Mouse (Mus musculus): ENCODE data around the gene Mad2l2.

The Mad2l2 gene

DNA sequence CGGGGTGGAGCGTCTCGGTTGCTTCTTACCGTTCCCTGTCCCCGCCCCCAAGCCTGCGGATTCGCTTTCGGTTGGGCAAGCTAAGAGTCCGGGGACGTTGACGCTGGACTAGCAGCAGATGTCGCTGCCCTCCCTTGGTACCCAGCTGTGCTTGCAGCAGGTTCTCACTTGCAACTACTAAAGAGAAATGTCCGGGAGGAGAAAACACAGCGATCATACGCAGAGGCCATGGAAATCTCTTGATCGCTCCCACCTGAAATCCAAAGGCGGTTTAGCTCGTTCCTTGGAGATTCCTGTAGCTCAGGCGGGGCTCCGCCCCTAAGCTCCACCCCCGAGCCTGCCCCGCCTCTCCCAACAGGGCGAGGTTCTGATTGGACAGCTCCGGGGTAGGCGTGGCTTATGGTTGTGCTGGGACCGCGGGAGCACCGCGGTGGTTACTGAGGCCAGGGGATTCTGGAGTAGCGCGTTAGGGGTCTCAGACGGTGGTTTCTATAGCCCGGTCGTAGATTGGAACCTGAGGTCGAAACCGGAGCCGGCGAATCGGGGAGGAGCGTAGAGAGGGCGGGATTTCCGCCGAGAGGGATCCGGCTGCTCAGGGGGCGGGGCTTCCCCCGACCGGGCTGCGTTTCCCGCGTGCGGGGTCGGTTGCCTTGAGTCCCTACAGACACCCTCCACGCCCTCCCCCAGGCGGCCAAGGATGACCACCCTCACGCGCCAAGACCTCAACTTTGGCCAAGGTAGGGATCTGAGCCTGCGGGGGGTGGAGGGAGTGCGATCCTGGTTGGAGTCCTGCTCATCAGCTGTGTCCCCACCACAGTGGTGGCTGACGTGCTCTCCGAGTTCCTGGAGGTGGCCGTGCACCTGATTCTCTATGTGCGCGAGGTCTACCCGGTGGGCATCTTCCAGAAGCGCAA is 10.2 kb downstream of the Mad2l2 start:
- ATAC-seq (ENCODE audit: low TSS enrichment): peak; percentile 91

GRCm38 (mm10) chr4:148143721-148144120 is 13.5 kb downstream of the Mad2l2 start:
- ATAC-seq (ENCODE audit: low TSS enrichment): no peak

- ATAC-seq (ENCODE audit: low TSS enrichment): no peak
These were observed 17.5 kb downstream of the Mad2l2 start for GRCm38 (mm10) chr4:148147714-148148113.

- no peak for ATAC-seq (ENCODE audit: low TSS enrichment)
These were observed 19.4 kb downstream of the Mad2l2 start for GRCm38 (mm10) chr4:148149540-148149939.

GRCm38 (mm10) chr4:148150242-148150641 is 20.1 kb downstream of the Mad2l2 start:
- no peak for ATAC-seq (ENCODE audit: low TSS enrichment)

DNA sequence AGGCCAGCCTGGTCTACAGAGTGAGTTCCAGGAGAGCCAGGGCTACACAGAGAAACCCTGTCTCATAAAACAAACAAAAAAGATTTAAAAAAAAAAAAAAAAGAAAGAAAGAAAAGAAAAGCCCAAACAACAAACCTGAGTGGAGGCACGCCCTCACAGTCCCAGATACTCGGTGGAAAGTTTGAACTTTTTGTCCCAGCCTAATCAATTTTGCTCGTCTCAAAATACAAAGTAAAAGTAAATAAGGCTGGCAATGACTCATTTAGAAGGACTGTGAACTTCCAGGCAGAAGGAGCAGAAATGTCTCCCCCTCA is 20.7 kb downstream of the Mad2l2 start:
- no peak for ATAC-seq (ENCODE audit: low TSS enrichment)

GRCm38 (mm10) chr4:148151267-148152168 is 21.3 kb downstream of the Mad2l2 start, which contains the start of gene Fbxo6:
Gene Fbxo6 (minus strand): TSS chr4:148152140.
- ATAC-seq (ENCODE audit: low TSS enrichment): peak; percentile 90

- ATAC-seq (ENCODE audit: low TSS enrichment): no peak
These were observed 22.4 kb downstream of the Mad2l2 start for GRCm38 (mm10) chr4:148152547-148152946.

DNA sequence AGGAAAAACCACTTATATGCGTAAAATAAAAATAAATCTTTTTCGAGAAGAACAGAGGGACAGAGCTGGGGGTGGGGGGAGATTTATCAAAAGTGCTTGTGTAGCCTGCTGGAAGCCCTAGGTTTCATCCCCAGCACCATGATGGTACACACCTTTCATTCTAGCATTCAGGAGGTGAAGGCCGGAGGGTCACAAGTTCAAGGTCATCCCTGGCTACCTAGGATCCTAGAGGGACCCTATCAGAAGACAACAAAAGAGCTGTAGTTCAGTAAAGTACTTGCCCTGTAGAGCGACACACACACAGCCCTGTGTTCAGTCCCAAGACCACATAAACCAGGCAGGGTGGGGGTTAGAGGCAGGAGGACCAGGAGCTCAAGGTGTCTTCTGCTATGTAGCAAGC is 23.8 kb downstream of the Mad2l2 start:
- ATAC-seq (ENCODE audit: low TSS enrichment): no peak

- ATAC-seq (ENCODE audit: low TSS enrichment): no peak
These were observed 24.8 kb downstream of the Mad2l2 start for GRCm38 (mm10) chr4:148154982-148155381.

DNA sequence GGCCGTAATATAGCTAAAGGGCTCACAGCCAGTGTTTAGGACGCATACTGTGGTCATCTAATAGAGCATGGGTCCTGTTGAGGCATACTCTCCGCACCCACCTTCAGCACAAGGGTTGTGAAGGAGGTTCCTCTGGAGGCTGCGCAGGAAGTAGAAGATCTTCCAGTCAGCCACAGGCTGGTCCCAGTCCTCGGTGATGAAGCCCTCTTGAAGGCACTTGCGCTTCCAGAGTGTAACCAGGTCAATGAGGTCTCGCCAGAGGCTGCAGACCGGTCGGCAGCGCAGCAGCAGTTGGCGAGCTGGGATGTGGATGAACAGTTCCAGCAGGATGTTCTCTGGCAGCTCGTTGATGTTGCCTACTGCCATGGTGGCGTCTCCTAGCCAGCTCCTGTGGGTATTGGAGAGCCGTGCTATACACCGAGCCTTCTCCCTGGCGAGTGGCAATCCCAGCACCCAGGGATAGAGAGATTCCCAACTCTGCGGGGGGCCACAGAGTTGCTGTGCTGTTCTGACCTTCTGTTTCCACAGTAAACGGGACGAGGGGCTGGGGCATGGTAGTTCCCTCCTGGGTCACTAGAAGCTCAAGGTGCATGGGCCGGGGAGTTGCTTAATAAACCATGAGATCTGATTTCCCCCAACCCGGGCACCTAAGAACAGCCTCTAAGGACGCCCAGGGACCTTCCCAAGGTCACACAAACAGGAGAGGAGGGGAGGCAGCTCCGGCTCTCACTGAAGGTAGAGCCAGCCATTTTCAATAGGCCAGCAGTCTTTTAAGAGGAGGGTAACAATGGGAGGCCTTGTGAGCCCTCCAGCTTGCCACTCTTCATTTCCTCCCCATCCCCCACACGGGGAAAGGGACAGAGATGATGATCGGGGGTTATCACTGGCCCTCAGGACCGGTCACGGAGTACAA is 28.5 kb downstream of the Mad2l2 start:
- ATAC-seq (ENCODE audit: low TSS enrichment): no peak

DNA sequence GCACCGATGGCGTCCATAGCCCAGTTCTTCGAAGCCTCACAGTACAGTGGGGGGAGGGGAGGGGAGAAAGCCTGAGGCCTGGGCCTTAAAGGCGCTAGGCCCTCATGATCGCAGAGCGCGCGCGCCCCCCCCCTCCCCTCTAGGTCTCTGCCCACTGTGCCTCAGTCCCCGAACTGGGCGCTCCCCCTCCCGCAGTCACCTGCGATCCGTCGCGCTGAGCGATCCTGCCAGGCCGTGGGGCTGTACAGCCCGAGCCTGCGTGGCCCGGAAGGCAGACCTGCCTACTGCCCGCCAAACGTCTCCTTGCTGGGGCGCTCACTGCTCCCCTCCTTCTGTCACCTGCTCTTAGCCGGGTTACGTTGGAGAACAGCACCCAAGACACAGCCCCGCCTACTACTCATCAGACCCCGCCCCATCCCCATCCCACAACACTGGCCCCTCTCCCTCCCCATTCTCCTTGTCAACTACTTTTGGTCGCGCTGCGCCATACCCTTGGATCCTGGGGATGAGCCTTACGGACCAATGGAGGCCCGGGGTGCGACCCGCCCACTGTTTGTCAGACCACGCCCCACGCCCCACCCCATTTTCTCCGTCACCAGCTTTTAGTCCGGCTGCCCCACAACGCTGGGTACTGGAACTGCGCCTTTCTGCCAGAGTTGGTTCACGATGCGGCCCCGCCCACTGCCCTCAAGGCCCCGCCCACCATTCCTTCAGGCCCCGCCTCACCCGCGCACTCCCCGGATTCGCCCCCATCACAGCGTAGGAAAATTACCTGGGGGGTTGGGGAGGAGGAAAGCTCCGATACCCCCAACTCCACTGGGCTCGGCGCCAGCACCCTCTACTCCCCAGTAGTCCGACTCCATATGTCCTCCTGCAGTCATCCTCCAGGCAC is 29.6 kb downstream of the Mad2l2 start:
- peak; percentile 65 for ATAC-seq (ENCODE audit: low TSS enrichment)

DNA sequence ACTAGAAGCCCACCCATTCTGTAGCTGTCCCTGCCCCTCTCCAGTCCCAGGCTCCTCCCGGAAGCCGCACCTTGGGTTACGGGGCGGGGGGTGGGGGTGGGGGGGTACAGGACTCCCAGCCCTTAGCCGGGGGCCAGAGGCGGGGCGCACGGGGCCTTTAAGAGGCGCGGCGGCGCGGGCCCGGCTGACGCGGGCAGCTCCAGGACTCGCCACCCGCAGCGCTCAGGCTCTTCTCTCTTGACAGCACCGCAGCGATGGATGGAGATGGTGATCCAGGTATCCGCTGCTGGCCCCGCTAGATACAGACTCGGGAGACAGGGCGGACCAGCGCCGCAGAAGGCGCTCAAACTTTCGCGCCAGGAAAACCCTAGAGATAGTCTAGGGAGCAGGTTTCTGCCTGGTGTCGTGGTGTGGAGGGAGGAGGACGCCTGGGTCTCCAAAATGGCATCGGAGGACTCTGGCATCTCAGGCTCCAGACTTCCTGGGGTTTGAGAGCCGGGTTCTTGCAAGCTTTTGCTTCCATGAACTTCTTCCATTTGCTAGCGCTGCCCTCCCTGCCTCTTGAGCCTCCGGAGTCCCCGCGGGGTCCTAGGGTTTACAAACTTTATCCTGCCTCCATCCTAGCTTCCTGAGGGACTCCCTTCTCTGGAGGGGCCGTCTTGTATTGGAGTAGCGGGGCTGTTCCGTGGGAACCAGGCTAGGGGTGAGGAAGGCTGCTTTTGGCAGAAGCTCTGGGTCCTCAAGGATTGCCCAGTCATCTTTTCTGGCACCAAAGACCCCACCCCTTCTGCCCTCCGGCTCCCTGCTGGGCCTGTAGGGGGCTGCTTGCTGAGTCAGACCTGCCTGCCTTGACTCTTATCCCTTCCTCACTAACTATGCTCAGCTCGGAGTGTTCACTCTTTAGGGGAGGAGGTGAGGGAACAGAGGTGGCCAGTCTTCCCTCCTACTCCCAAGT is 30.5 kb downstream of the Mad2l2 start, which contains the start of the genes Fbxo44 and Fbxo2:
TSS of gene Fbxo44 (minus strand) at position 47 of the 955 bp plus-strand sequence.
TSS of gene Fbxo2 (plus strand) at position 186 of the 955 bp plus-strand sequence.
- ATAC-seq (ENCODE audit: low TSS enrichment): peak; percentile 36

DNA sequence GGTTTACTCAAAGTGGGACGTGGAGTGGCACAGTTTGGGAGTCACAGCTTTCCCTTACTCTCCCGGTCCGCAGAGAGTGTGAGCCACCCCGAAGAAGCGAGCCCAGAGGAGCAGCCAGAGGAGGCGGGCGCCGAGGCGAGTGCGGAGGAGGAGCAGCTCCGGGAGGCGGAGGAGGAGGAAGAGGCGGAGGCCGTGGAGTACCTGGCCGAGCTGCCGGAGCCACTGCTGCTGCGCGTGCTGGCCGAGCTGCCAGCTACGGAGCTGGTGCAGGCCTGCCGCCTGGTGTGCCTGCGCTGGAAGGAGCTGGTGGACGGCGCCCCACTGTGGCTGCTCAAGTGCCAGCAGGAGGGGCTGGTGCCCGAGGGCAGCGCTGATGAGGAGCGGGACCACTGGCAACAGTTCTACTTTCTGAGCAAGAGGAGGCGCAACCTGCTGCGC is 33.8 kb downstream of the Mad2l2 start:
- peak; percentile 38 for ATAC-seq (ENCODE audit: low TSS enrichment)

GRCm38 (mm10) chr4:148164461-148164860 is 34.3 kb downstream of the Mad2l2 start:
- ATAC-seq (ENCODE audit: low TSS enrichment): no peak

- no peak for ATAC-seq (ENCODE audit: low TSS enrichment)
These were observed 35.4 kb downstream of the Mad2l2 start for GRCm38 (mm10) chr4:148165551-148165950.

DNA sequence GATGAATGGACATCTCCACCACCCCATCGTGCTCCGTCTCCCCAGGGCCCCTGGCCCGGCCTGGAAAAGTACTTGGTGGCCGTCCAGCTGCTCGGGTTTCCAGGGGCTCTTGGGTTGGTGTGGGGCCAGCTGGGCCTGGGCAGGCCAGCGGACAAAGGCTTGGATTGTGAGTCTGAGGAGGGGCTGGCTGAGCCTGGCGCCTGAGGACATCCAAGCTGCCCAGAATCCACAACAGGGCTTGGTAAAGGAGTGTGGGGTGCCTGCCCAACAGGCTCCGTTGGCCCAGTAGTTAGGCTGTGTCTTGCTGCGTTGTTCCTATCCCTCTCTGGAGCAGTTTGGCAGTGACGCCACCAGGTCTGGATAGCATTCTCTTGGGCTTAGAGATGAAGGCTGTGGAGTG is 36.2 kb downstream of the Mad2l2 start:
- ATAC-seq (ENCODE audit: low TSS enrichment): peak; percentile 54

DNA sequence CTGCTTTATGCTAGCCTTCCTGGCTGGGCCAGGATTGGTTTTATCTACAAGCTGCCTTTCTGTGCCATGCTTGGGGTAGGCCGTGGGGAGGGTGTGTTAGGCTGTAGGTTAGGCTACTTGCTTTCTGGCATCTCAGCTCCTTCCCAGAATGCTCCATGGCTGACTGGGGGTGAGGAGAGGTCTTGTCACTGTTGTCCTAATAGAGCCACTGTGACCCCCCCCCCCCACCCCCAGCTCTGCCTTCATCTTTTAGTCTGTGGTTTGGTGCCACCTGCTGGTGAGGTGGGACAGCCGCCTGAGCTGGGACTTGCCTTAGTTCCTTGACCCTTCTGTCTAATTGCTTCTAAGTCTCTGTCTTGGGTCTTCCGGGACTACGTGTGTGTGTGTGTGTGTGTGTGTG is 36.8 kb downstream of the Mad2l2 start:
- no peak for ATAC-seq (ENCODE audit: low TSS enrichment)

- ATAC-seq (ENCODE audit: low TSS enrichment): no peak
These were observed 38.1 kb downstream of the Mad2l2 start for GRCm38 (mm10) chr4:148168287-148168686.

Measured in frontal cortex, adult (tissue).